Mouse (Mus musculus): ENCODE measurements around the gene Btla.
A peak's percentile ranks its signal among the peaks of the same experiment; 100 is the strongest.

GRCm38 (mm10) chr16:45196816-45197215, 27.3 kb upstream of the Btla start:
- peak; percentile 79 for TF ChIP-seq CTCF (IDR thresholded peaks at IDR 0.05; ENCODE audit: extremely low read depth, insufficient read depth, low read length)
- TF ChIP-seq POLR2A (IDR thresholded peaks at IDR 0.05; ENCODE audit: extremely low read depth, insufficient read depth, low read length): no peak
